ENCODE assay signal across 8 mouse cellular contexts in genomic region chr16:55476544-55477208, GRCm38 (mm10).
DNase-seq lines count a peak whose midpoint lies in the region; ATAC-seq and TF ChIP-seq lines count a peak whose summit lies in the region.

No protein-coding gene starts in this region.

- H3K36me3 ChIP-seq in E14TG2a.4 (ENCODE audit: insufficient read depth, low read length), result no peaks in the 10 kb centered on the region
- no peaks in the 10 kb centered on the region for H3K36me3 ChIP-seq in heart, postnatal 0 days (replicated peaks; ENCODE audit: control insufficient read depth, insufficient read depth, low read length)

- no peak for TF ChIP-seq EP300 in heart, postnatal 0 days (IDR thresholded peaks at IDR 0.05; ENCODE audit: low read depth)

- WGBS in heart, postnatal 0 days, result 24% methylated on average over 17 of the region's 17 CpGs

- no peak overlapping the region for H3K9ac ChIP-seq in heart, postnatal 0 days (replicated peaks; ENCODE audit: low read depth, low read length)

- no peak for DNase-seq in gastrocnemius, adult 2 months
- no peak for DNase-seq in gastrocnemius, adult 8-10 months (ENCODE audit: low spot score in 2 of 2)
- DNase-seq in cerebellum, postnatal 14 days, result peak; percentile 61 to 82
- peak; percentile 64 for DNase-seq in heart, postnatal 0 days (ENCODE audit: low spot score)
- DNase-seq in kidney, postnatal 4 days, result peak; percentile 16 to 39
- DNase-seq in telencephalon, adult 2 months (ENCODE audit: low read depth, low spot score), result peak; percentile 41

- H3K27me3 ChIP-seq in E14TG2a.4 (ENCODE audit: insufficient read depth, low read length), result peaks cover 4% of the 10 kb centered on the region; the same call in 1 of the 2 replicates
- no peaks in the 10 kb centered on the region for H3K27me3 ChIP-seq in heart, postnatal 0 days (ENCODE audit: control insufficient read depth, insufficient read depth, low read length)

- intact Hi-C loops in gastrocnemius, adult 2 months (cut with DNase I), result no loop called here

- H3K4me2 ChIP-seq in heart, postnatal 0 days (ENCODE audit: low read depth, low read length), result no peak overlapping the region; the same call in 1 of the 2 replicates

- H3K27ac ChIP-seq in gastrocnemius, adult 2 months, result no peak overlapping the region
- no peak overlapping the region for H3K27ac ChIP-seq in heart, postnatal 0 days (ENCODE audit: low read depth)

- H3K4me1 ChIP-seq in E14TG2a.4 (replicated peaks; ENCODE audit: low read depth, low read length), result no peaks in the 10 kb centered on the region
- H3K4me1 ChIP-seq in heart, postnatal 0 days (ENCODE audit: control insufficient read depth, insufficient read depth), result no peaks in the 10 kb centered on the region

- H3K9me3 ChIP-seq in E14TG2a.4 (ENCODE audit: low read length), result peaks cover 6% of the 10 kb centered on the region; the same call in 1 of the 2 replicates
- H3K9me3 ChIP-seq in heart, postnatal 0 days (replicated peaks; ENCODE audit: control insufficient read depth, low read length), result no peaks in the 10 kb centered on the region

- no peak overlapping the region for H3K4me3 ChIP-seq in gastrocnemius, adult 2 months
- no peak overlapping the region for H3K4me3 ChIP-seq in E14TG2a.4 (replicated peaks; ENCODE audit: low read length)
- H3K4me3 ChIP-seq in heart, postnatal 0 days (ENCODE audit: low read depth, low read length), result no peak overlapping the region

- peak; percentile 80 for TF ChIP-seq CTCF in gastrocnemius, adult 2 months (IDR thresholded peaks at IDR 0.05)
- TF ChIP-seq CTCF in E14TG2a.4 (conservative IDR thresholded peaks at IDR 0.05; ENCODE audit: low read length), result peak; percentile 62
- TF ChIP-seq CTCF in heart, postnatal 0 days (IDR thresholded peaks at IDR 0.05; ENCODE audit: low read depth), result peak; percentile 87

- no peak for ATAC-seq in heart, postnatal 0 days (ENCODE audit: insufficient read depth, low read depth)
- peak; percentile 93 for ATAC-seq in megakaryocyte progenitor cell, adult 5-6 weeks (replicated peaks; ENCODE audit: poor library complexity)

Comparison
In these comparisons a context has a peak if more than half of its experiments do, and no peak if none do; other contexts are left out.
1. DNase-seq: peak in cerebellum, postnatal 14 days (2 of 2), heart, postnatal 0 days (single experiment), kidney, postnatal 4 days (2 of 2) and telencephalon, adult 2 months (single experiment); none in gastrocnemius, adult 2 months (single experiment) and gastrocnemius, adult 8-10 months (0 of 2).
2. Peak in every context shown above with its lines, with median percentiles within 50 percentile points of each other: CTCF ChIP-seq.